Mouse (Mus musculus) embryonic facial prominence, embryonic 12.5 days (tissue): ENCODE results near the gene Sinhcaf. TPM values are rescaled to one million over a fixed set of nuclear protein-coding genes. Genes with fewer than 3 reads are reported as not detected.
"Not testable (repeated sequence)": the region's sequence is repeated elsewhere in the genome, so short reads cannot be mapped to it uniquely, and the experiment has no call there.

ENCODE experiments used
- ATAC-seq: fragments of 200-750 bp; cut with Nextera tagmentation; 2 replicates; pipeline ENCODE4 v1.8.0; 2017; ENCODE audit not compliant: insufficient number of reproducible peaks, insufficient read depth, low FRiP score, low TSS enrichment
- H3K27ac ChIP-seq: fragments of 300-500 bp; sonication (generic); 2 replicates; pipeline ENCODE4 v1.5.1; 2016; ENCODE audit warnings: mild to moderate bottlenecking
- H3K27me3 ChIP-seq: fragments of 300-500 bp; sonication (generic); 2 replicates; pipeline ENCODE4 v1.6.1; 2016; ENCODE audit warnings: mild to moderate bottlenecking, moderate library complexity
- H3K36me3 ChIP-seq: fragments of 300-500 bp; sonication (generic); 2 replicates; pipeline ENCODE4 v1.6.1; 2016; ENCODE audit warnings: mild to moderate bottlenecking
- H3K4me1 ChIP-seq: fragments of 300-500 bp; sonication (generic); 2 replicates; pipeline ENCODE4 v1.6.1; 2016
- H3K4me2 ChIP-seq: fragments of 300-500 bp; sonication (generic); replicated peaks from 2 replicates; pipeline ENCODE4 v1.6.1; 2016; ENCODE audit warnings: mild to moderate bottlenecking, moderate library complexity
- H3K4me3 ChIP-seq: fragments of 300-500 bp; sonication (generic); 2 replicates; pipeline ENCODE4 v1.5.1; 2016; ENCODE audit warnings: mild to moderate bottlenecking
- H3K9ac ChIP-seq: fragments of 300-500 bp; sonication (generic); 2 replicates; pipeline ENCODE4 v1.6.1; 2016; ENCODE audit warnings: mild to moderate bottlenecking, moderate library complexity
- H3K9me3 ChIP-seq: fragments of 300-500 bp; sonication (generic); 2 replicates; pipeline ENCODE4 v1.6.1; 2016; ENCODE audit warnings: mild to moderate bottlenecking, moderate library complexity
- WGBS: fragments of 180-500 bp; shearing (Covaris S2); methylation state at CpG from one replicate; pipeline ENCODE4 v1.1.7; 2016; 5-methylcytosine and 5-hydroxymethylcytosine counted together
- polyA plus RNA-seq: library from polyadenylated mRNA; unstranded; fragments of >200 nt; fragmentation: Nextera tagmentation; extraction: Ambion mirVana; gene quantifications from 2 replicates; pipeline ENCODE4 v1.2.1, GENCODE M21; 2016

Sinhcaf gene
- polyA plus RNA-seq, 1 experiment from 2014 or later, result 147 TPM

DNA sequence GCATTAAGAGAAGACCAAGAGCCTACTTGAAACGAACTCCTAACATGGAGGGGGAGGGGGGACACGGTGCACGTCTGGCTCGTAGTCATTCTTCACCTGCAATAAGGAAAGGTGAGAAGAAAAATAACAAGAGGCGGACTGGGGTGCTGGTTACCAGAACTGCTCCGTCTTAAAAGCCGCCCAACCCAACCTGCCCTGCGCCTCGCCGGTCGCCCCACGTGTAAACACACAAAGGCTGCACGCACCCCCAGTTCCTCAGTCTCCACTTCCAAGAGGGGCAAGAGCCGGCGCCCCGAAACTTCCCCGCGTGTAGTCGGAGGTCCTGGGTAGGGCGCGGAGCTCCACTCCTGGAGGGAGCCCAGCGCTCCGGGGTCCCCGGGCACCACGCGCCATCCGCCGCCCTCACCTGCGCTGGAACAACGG is 1.9 kb downstream of the Sinhcaf start:
- Histone ChIP-seq H3K4me1 (peaks cover 15% of the 10 kb centered on the region; the same call in 1 of the 2 replicates), H3K4me3 (peak overlapping the region; percentile 87), H3K27me3 (no peaks in the 10 kb centered on the region), H3K4me2 (peak overlapping the region; percentile 63), H3K36me3 (no peaks in the 10 kb centered on the region), H3K27ac (peak overlapping the region; percentile 94), H3K9ac (peak overlapping the region; percentile 98), H3K9me3 (no peaks in the 10 kb centered on the region)
- WGBS, result under 1% methylated on average over 30 of the region's 30 CpGs
- peak; percentile 59; the same call in 1 of the 2 replicates for ATAC-seq

DNA sequence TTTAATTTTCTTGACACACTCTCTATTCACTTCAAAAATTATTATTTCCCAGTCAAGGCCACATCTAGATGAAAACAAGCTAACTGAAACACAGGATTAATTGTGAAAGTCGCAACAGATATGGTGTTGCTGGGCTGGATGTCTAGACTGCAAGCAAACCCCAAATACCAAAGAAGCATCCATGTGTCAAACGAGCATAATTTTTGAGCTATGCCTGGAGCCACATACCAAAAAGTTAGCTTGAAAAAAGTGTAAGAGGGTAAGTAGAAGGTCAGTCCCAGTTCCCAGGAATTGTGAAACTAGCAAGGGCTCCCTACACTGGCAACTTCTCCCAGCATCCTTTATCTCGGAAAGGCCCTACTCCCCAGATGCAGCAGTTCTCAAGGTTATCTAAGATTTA is 2.6 kb downstream of the Sinhcaf start:
- Histone ChIP-seq H3K4me3 (peak overlapping the region; percentile 87), H3K27me3 (no peaks in the 10 kb centered on the region), H3K4me1 (peaks cover 15% of the 10 kb centered on the region; the same call in 1 of the 2 replicates), H3K4me2 (peak overlapping the region; percentile 63), H3K36me3 (no peaks in the 10 kb centered on the region), H3K9me3 (no peaks in the 10 kb centered on the region), H3K9ac (peak overlapping the region; percentile 98), H3K27ac (no peak overlapping the region)
- no peak for ATAC-seq
- 11% methylated on average over 3 of the region's 3 CpGs for WGBS

DNA sequence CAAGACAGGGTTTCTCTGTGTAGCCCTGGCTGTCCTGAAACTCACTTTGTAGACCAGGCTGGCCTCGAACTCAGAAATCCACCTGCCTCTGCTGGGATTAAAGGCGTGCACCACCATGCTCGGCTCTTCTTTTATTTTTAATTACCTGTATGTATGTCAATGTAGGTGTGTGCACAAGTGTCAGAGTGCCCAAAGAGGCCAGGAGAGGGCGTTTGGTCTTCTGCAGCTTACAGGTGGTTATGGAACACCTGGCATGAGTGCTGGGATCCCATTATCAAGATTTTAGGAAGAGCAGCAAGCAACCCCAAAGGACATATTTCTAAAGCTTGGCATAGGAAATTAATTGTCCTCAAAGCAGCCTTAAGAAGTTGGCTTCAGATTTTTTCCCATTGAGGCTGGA is 3.9 kb downstream of the Sinhcaf start:
- H3K4me1 ChIP-seq, result peaks cover 15% of the 10 kb centered on the region; the same call in 1 of the 2 replicates
- no peaks in the 10 kb centered on the region for H3K36me3 ChIP-seq
- H3K4me2 ChIP-seq, result no peak overlapping the region
- 73% methylated on average over 4 of the region's 4 CpGs for WGBS
- H3K9ac ChIP-seq, result no peak overlapping the region
- ATAC-seq, result no peak
- no peak overlapping the region for H3K4me3 ChIP-seq
- H3K27me3 ChIP-seq, result no peaks in the 10 kb centered on the region
- H3K27ac ChIP-seq, result no peak overlapping the region
- no peaks in the 10 kb centered on the region for H3K9me3 ChIP-seq

GRCm38 (mm10) chr6:148941880-148942279 is 4.4 kb downstream of the Sinhcaf start:
- 66% methylated on average over 5 of the region's 5 CpGs for WGBS
- H3K27ac ChIP-seq, result no peak overlapping the region
- no peak for ATAC-seq
- peaks cover 15% of the 10 kb centered on the region; the same call in 1 of the 2 replicates for H3K4me1 ChIP-seq
- H3K4me3 ChIP-seq, result no peak overlapping the region
- no peaks in the 10 kb centered on the region for H3K9me3 ChIP-seq
- H3K4me2 ChIP-seq, result no peak overlapping the region
- H3K36me3 ChIP-seq, result no peaks in the 10 kb centered on the region
- no peak overlapping the region for H3K9ac ChIP-seq
- no peaks in the 10 kb centered on the region for H3K27me3 ChIP-seq

DNA sequence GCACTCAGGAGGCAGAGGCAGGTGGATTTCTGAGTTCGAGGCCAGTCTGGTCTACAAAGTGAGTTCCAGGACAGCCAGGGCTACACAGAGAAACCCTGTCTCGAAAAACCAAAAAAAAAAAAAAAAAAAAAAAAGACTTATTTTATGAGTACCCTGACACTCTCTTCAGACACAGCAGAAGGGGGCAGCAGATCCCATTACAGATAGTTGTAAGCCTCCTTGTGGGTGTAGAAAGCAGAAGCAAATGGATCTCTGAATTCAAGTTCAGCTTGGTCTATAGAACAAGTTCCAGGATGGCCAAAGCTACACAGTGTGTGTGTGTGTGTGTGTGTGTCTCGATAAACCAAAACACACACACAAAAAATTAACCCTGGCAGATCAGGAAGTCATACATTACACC is 5.9 kb downstream of the Sinhcaf start:
- H3K9me3 ChIP-seq, H3K9ac ChIP-seq, H3K27ac ChIP-seq, ATAC-seq, H3K4me2 ChIP-seq, H3K4me3 ChIP-seq, H3K27me3 ChIP-seq, H3K36me3 ChIP-seq: not testable (repeated sequence)
- WGBS, result 74% methylated on average over 2 of the region's 3 CpGs
- peaks cover 19% of the 10 kb centered on the region; the same call in 1 of the 2 replicates for H3K4me1 ChIP-seq

- H3K9ac ChIP-seq, result no peak overlapping the region
- no peaks in the 10 kb centered on the region for H3K27me3 ChIP-seq
- no peaks in the 10 kb centered on the region for H3K9me3 ChIP-seq
- H3K27ac ChIP-seq, result no peak overlapping the region
- 50% methylated on average over 1 of the region's 1 CpGs for WGBS
- no peak overlapping the region for H3K4me3 ChIP-seq
- peaks cover 21% of the 10 kb centered on the region; the same call in 1 of the 2 replicates for H3K4me1 ChIP-seq
- no peak overlapping the region for H3K4me2 ChIP-seq
- no peaks in the 10 kb centered on the region; the same call in 1 of the 2 replicates for H3K36me3 ChIP-seq
- no peak for ATAC-seq
Measured at GRCm38 (mm10) chr6:148937693-148938092, 8.6 kb downstream of the Sinhcaf start.

DNA sequence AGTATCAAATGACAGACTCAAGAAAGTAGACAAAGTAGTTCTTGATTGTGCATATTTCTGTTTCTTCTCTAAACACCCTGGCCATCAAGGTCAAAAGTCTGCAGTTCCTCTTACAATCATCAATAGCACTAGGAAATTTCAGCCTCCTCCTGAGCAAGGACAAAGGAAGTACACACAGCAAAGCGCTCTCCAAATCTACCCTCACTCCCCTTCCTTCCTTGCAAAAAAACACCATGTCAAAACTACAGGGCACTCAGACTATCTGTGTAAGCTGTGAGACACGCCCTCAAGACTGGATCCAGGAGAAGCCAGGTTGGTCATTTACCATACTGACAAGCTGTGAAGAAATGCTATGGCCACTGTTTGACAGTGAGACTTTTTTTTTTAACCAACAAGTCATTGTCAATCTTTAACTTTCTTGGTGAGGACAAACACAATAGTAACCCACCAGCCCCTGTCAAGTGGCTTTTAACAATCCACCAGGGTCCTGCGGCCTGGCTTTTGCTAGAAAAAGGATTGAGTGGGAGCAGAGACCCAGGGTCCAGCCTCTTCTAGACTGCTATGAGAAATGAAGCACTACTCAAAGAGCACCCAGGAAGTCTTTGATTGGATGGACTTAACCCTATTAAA is 11.2 kb downstream of the Sinhcaf start:
- Histone ChIP-seq H3K9me3 (no peaks in the 10 kb centered on the region), H3K36me3 (peaks cover 23% of the 10 kb centered on the region), H3K27ac (no peak overlapping the region), H3K4me1 (peaks cover 11% of the 10 kb centered on the region; the same call in 1 of the 2 replicates), H3K4me2 (no peak overlapping the region), H3K9ac (no peak overlapping the region), H3K27me3 (no peaks in the 10 kb centered on the region), H3K4me3 (no peak overlapping the region)
- 79% methylated on average over 3 of the region's 3 CpGs for WGBS
- no peak for ATAC-seq

GRCm38 (mm10) chr6:148931281-148931680 is 15.0 kb downstream of the Sinhcaf start:
- Histone ChIP-seq H3K4me3 (no peak overlapping the region), H3K4me2 (no peak overlapping the region), H3K4me1 (peaks cover 11% of the 10 kb centered on the region; the same call in 1 of the 2 replicates), H3K27me3 (no peaks in the 10 kb centered on the region), H3K27ac (no peak overlapping the region), H3K9ac (no peak overlapping the region), H3K9me3 (no peaks in the 10 kb centered on the region), H3K36me3 (peaks cover 47% of the 10 kb centered on the region)
- ATAC-seq, result no peak
- 82% methylated on average over 6 of the region's 6 CpGs for WGBS

- no peaks in the 10 kb centered on the region for H3K4me1 ChIP-seq
- H3K4me2 ChIP-seq, result no peak overlapping the region
- peaks cover 20% of the 10 kb centered on the region for H3K36me3 ChIP-seq
- no peaks in the 10 kb centered on the region for H3K27me3 ChIP-seq
- no peak for ATAC-seq
- H3K9ac ChIP-seq, result no peak overlapping the region
- H3K27ac ChIP-seq, result no peak overlapping the region
- no peaks in the 10 kb centered on the region for H3K9me3 ChIP-seq
- H3K4me3 ChIP-seq, result no peak overlapping the region
Measured at GRCm38 (mm10) chr6:148918841-148919398, 27.3 kb downstream of the Sinhcaf start.

GRCm38 (mm10) chr6:148917672-148918071 is 28.6 kb downstream of the Sinhcaf start:
- Histone ChIP-seq H3K27me3 (no peaks in the 10 kb centered on the region), H3K9ac (no peak overlapping the region), H3K4me3 (no peak overlapping the region), H3K4me1 (no peaks in the 10 kb centered on the region), H3K36me3 (peaks cover 13% of the 10 kb centered on the region), H3K4me2 (no peak overlapping the region), H3K27ac (no peak overlapping the region), H3K9me3 (no peaks in the 10 kb centered on the region)
- 53% methylated on average over 1 of the region's 1 CpGs for WGBS
- no peak; the same call in 1 of the 2 replicates for ATAC-seq

DNA sequence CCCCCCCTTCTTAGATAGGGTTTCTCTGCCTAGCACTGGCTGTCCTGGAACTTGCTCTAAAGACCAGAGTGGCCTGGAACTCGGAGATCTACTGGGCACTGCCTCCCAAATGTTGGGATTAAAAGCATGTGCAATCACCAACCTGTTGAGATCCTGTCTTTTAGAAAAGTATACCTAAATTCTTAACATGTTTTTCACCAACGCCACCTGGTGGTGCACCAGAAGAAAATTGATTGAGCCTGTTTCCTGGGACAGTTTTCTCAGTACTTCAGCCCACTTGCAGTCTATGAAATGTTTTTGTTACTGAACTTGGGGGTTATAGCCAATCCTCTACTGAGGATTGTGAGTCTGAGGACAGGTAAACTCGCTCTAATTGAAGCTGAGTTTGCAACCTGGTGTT is 29.4 kb downstream of the Sinhcaf start:
- no peak for ATAC-seq
- H3K4me1 ChIP-seq, result no peaks in the 10 kb centered on the region
- no peaks in the 10 kb centered on the region for H3K27me3 ChIP-seq
- WGBS, result 29% methylated on average over 3 of the region's 3 CpGs
- H3K9ac ChIP-seq, result no peak overlapping the region
- H3K4me2 ChIP-seq, result no peak overlapping the region
- no peaks in the 10 kb centered on the region for H3K9me3 ChIP-seq
- no peak overlapping the region for H3K4me3 ChIP-seq
- no peak overlapping the region for H3K27ac ChIP-seq
- H3K36me3 ChIP-seq, result peaks cover 13% of the 10 kb centered on the region

DNA sequence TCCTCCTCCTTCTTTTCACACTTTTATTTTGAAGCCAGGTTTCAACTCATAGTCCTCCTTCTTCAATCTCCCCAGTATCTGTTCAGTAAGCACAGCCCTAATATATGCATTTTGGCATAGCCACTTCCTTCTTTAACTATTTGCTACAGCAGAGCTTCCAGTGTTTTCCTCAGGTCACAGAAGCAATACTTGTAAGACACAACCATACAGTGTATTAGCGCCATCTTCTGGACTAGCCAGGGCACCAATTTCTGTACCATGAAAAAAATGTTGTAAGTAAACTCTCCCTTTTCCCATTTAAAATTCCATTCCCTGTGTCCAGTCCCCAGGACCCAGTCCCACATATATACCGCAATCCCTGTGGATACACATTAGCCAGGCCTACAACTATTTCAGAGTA is 32.3 kb downstream of the Sinhcaf start:
- H3K4me2 ChIP-seq, result no peak overlapping the region
- WGBS, result 7% methylated on average over 2 of the region's 2 CpGs
- H3K36me3 ChIP-seq, result no peaks in the 10 kb centered on the region
- no peaks in the 10 kb centered on the region for H3K4me1 ChIP-seq
- no peak for ATAC-seq
- no peak overlapping the region for H3K27ac ChIP-seq
- H3K27me3 ChIP-seq, result no peaks in the 10 kb centered on the region
- no peak overlapping the region for H3K4me3 ChIP-seq
- no peaks in the 10 kb centered on the region for H3K9me3 ChIP-seq
- no peak overlapping the region for H3K9ac ChIP-seq
